Mouse (Mus musculus) mammary gland, adult 2 months (tissue): ENCODE data around the gene Gm8251. TPM values are rescaled to one million over a fixed set of nuclear protein-coding genes. Genes with fewer than 3 reads are reported as not detected.

Experiments
- polyA plus RNA-seq: library from polyadenylated mRNA; depleted of rRNA; stranded (reverse); fragments of >200 nt; gene quantifications from 2 replicates; pipeline ENCODE4 v1.2.3, GENCODE M21; 2012; ENCODE audit warnings: low replicate concordance; rRNA removed

Gm8251 gene
- not detected in 2 replicates for polyA plus RNA-seq

GRCm38 (mm10) chr1:44061836-44062235, at the start of gene Gm8251:
Gene Gm8251 (minus strand): TSS chr1:44061936.

GRCm38 (mm10) chr1:44102259-44102717, 40.6 kb upstream of the Gm8251 start, which contains the start of gene Tex30:
Gene Tex30 (minus strand): TSS chr1:44102441.

GRCm38 (mm10) chr1:44019934-44020333, 41.8 kb downstream of the Gm8251 start, which contains the start of gene Mettl21c:
Gene Mettl21c (minus strand): TSS chr1:44020034.

Other genes with a start within 250 kb of the Gm8251 start
- 8.8 and 10.2 TPM in 2 replicates for gene Uxs1, start 234.1 kb downstream of the Gm8251 start, polyA plus RNA-seq
- 5.3 and 10.9 TPM in 2 replicates for gene Tpp2, start 128.3 kb downstream of the Gm8251 start, polyA plus RNA-seq
- 5.8 TPM in 1 of 2 replicates, not detected in the other for gene Mettl21c, start 41.9 kb downstream of the Gm8251 start, polyA plus RNA-seq
- gene Tex30, start 40.5 kb upstream of the Gm8251 start, polyA plus RNA-seq: 2.7 and 4.6 TPM in 2 replicates
- gene Kdelc1, start 56.9 kb upstream of the Gm8251 start, polyA plus RNA-seq: 10.1 and 12.2 TPM in 2 replicates
- 4.8 and 7.1 TPM in 2 replicates for gene Bivm, start 57.0 kb upstream of the Gm8251 start, polyA plus RNA-seq
- gene Ercc5, start 85.8 kb upstream of the Gm8251 start, polyA plus RNA-seq: 3.5 and 5.0 TPM in 2 replicates
- gene Mettl21e, start 157.0 kb upstream of the Gm8251 start, polyA plus RNA-seq: 0.20 TPM in 1 of 2 replicates, not detected in the other